Mouse (Mus musculus) midbrain, embryonic 13.5 days (tissue): Measurements from ENCODE around the gene Ptprs. TPM values are rescaled to one million over a fixed set of nuclear protein-coding genes. Genes with fewer than 3 reads are reported as not detected.

Experiments
- ATAC-seq: fragments of 200-750 bp; cut with Nextera tagmentation; 2 replicates; pipeline ENCODE4 v1.8.0; 2017; ENCODE audit warnings: mild to moderate bottlenecking, moderate TSS enrichment, moderate library complexity
- H3K27ac ChIP-seq: fragments of 300-500 bp; sonication (generic); 2 replicates; pipeline ENCODE4 v1.5.1; 2015; ENCODE audit warnings: inconsistent platforms, mild to moderate bottlenecking, moderate library complexity
- H3K27me3 ChIP-seq: fragments of 300-500 bp; sonication (generic); 2 replicates; pipeline ENCODE4 v1.6.1; 2015; ENCODE audit warnings: mild to moderate bottlenecking, inconsistent platforms
- H3K36me3 ChIP-seq: fragments of 300-500 bp; sonication (generic); 2 replicates; pipeline ENCODE4 v1.6.1; 2015; ENCODE audit warnings: mild to moderate bottlenecking, inconsistent platforms
- H3K4me1 ChIP-seq: fragments of 300-500 bp; sonication (generic); replicated peaks from 2 replicates; pipeline ENCODE4 v1.6.1; 2015; ENCODE audit warnings: inconsistent platforms
- H3K4me2 ChIP-seq: fragments of 300-500 bp; sonication (generic); replicated peaks from 2 replicates; pipeline ENCODE4 v1.6.1; 2015; ENCODE audit warnings: moderate library complexity, mild to moderate bottlenecking, inconsistent platforms
- H3K4me3 ChIP-seq: fragments of 300-500 bp; sonication (generic); replicated peaks from 2 replicates; pipeline ENCODE4 v1.5.1; 2015; ENCODE audit warnings: mild to moderate bottlenecking, inconsistent platforms
- H3K9ac ChIP-seq: fragments of 300-500 bp; sonication (generic); replicated peaks from 2 replicates; pipeline ENCODE4 v1.6.1; 2015; ENCODE audit warnings: mild to moderate bottlenecking, inconsistent platforms
- H3K9me3 ChIP-seq: fragments of 300-500 bp; sonication (generic); 2 replicates; pipeline ENCODE4 v1.6.1; 2016; ENCODE audit warnings: mild to moderate bottlenecking, inconsistent platforms
- WGBS: fragments of 180-500 bp; shearing (Covaris S2); methylation state at CpG from one replicate; pipeline ENCODE4 v1.1.7; 2015; 5-methylcytosine and 5-hydroxymethylcytosine counted together
- polyA plus RNA-seq: library from polyadenylated mRNA; unstranded; fragments of >200 nt; fragmentation: Nextera tagmentation; extraction: Ambion mirVana; gene quantifications from 2 replicates; pipeline ENCODE4 v1.2.1, GENCODE M21; 2015

Gene Ptprs
- polyA plus RNA-seq, 1 experiment from 2014 or later, result 317 TPM

DNA sequence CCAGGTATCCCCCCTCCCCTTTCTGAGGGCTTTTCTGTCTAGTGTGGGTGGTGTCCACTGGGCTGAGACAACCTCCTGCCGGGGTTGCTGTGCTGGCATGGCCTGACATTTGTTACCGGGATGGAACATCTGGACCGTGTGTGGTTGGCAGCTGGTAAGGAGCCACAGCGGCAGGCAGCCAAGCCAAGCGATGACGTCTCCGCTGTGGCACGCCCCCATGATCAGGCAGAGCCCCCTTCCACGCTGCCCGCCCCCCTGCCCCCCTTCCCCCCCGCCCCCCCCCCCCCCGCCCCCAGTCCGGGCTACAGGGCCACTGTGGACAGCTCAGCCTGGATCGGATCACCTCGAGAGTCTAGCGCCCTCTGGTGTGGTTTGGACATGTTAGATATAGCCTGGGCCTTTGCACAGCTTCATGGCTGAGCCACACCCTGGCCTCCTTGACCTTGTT, 11.2 kb upstream of the Ptprs start:
- Histone ChIP-seq H3K4me3 (no peak overlapping the region), H3K36me3 (no peaks in the 10 kb centered on the region), H3K9me3 (no peaks in the 10 kb centered on the region), H3K27me3 (no peaks in the 10 kb centered on the region), H3K9ac (peak overlapping the region; percentile 36; the same call in 1 of the 2 replicates), H3K4me2 (peak overlapping the region; percentile 1), H3K27ac (peak overlapping the region; percentile 76), H3K4me1 (peaks cover 25% of the 10 kb centered on the region)
- WGBS, result 2% methylated on average over 9 of the region's 16 CpGs
- ATAC-seq, result peak; percentile 89

GRCm38 (mm10) chr17:56485926-56486325, 9.6 kb upstream of the Ptprs start:
- H3K27ac ChIP-seq, result no peak overlapping the region
- H3K36me3 ChIP-seq, result no peaks in the 10 kb centered on the region
- ATAC-seq, result no peak
- H3K9ac ChIP-seq, result no peak overlapping the region
- peaks cover 25% of the 10 kb centered on the region for H3K4me1 ChIP-seq
- no peak overlapping the region for H3K4me2 ChIP-seq
- no peaks in the 10 kb centered on the region for H3K27me3 ChIP-seq
- 96% methylated on average over 9 of the region's 9 CpGs for WGBS
- H3K9me3 ChIP-seq, result no peaks in the 10 kb centered on the region
- no peak overlapping the region for H3K4me3 ChIP-seq

GRCm38 (mm10) chr17:56485118-56485517, 8.8 kb upstream of the Ptprs start:
- Histone ChIP-seq H3K4me1 (peaks cover 25% of the 10 kb centered on the region), H3K9me3 (no peaks in the 10 kb centered on the region), H3K9ac (0 out of 2 replicates have a peak overlapping the region, but pooled peaks have one; percentile 1), H3K4me2 (no peak overlapping the region), H3K4me3 (no peak overlapping the region), H3K36me3 (no peaks in the 10 kb centered on the region), H3K27me3 (no peaks in the 10 kb centered on the region), H3K27ac (peak overlapping the region; percentile 33; the same call in 1 of the 2 replicates)
- 64% methylated on average over 9 of the region's 9 CpGs for WGBS
- ATAC-seq, result no peak

- Histone ChIP-seq H3K9me3 (no peaks in the 10 kb centered on the region), H3K36me3 (no peaks in the 10 kb centered on the region), H3K4me2 (no peak overlapping the region), H3K9ac (no peak overlapping the region), H3K27ac (no peak overlapping the region), H3K4me3 (no peak overlapping the region), H3K27me3 (peaks cover 9% of the 10 kb centered on the region), H3K4me1 (peaks cover 9% of the 10 kb centered on the region)
- WGBS, result 88% methylated on average over 1 of the region's 1 CpGs
- ATAC-seq, result no peak
These were observed 6.4 kb upstream of the Ptprs start for GRCm38 (mm10) chr17:56482671-56483070.

- no peak overlapping the region for H3K4me2 ChIP-seq
- no peaks in the 10 kb centered on the region for H3K36me3 ChIP-seq
- no peak overlapping the region for H3K27ac ChIP-seq
- H3K9me3 ChIP-seq, result no peaks in the 10 kb centered on the region
- H3K9ac ChIP-seq, result no peak overlapping the region
- ATAC-seq, result no peak
- peaks cover 12% of the 10 kb centered on the region for H3K27me3 ChIP-seq
- no peak overlapping the region for H3K4me3 ChIP-seq
- 11% methylated on average over 6 of the region's 6 CpGs for WGBS
- H3K4me1 ChIP-seq, result peaks cover 6% of the 10 kb centered on the region; the same call in 1 of the 2 replicates
These were observed 3.1 kb upstream of the Ptprs start for GRCm38 (mm10) chr17:56479358-56479757.

GRCm38 (mm10) chr17:56478191-56478611, 1.9 kb upstream of the Ptprs start:
- WGBS, result 67% methylated on average over 11 of the region's 11 CpGs
- Histone ChIP-seq H3K4me3 (no peak overlapping the region), H3K9ac (no peak overlapping the region), H3K4me2 (no peak overlapping the region), H3K36me3 (no peaks in the 10 kb centered on the region), H3K4me1 (peaks cover 17% of the 10 kb centered on the region), H3K9me3 (no peaks in the 10 kb centered on the region), H3K27ac (no peak overlapping the region), H3K27me3 (peaks cover 12% of the 10 kb centered on the region)
- ATAC-seq, result no peak

DNA sequence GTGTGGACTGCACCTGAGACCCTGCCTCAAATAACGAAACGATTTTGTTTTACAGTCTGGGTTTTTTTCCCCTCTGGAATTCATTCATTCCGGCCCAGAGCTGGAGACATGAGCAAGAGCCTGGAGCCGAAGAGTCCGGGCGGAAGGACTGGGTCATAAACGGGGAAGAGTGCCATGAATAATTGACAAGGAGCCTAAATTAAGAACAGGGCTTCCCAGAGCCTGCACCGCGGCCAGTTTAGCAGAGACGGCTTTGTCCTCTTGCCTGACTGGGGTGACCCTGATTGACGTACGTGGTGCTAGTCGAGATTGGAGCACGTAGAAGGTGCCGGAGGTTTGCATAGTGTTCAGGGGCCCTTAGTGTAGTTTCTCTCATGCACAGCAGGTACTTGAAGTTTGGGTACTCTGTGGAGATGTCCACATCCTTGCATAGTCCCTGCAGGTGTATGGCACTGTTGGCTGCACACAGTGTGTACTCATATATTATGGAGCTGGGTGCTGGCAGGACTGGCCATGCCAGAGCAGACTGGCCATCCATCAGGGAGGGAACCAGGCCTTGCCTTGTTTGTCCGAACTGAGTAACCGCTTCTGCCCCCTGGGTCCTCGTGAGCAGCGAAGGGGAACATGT, 1.0 kb upstream of the Ptprs start:
- WGBS, result 83% methylated on average over 19 of the region's 19 CpGs
- Histone ChIP-seq H3K36me3 (no peaks in the 10 kb centered on the region), H3K4me1 (peaks cover 26% of the 10 kb centered on the region), H3K4me2 (no peak overlapping the region), H3K9me3 (no peaks in the 10 kb centered on the region), H3K9ac (no peak overlapping the region), H3K27ac (no peak overlapping the region), H3K27me3 (peaks cover 12% of the 10 kb centered on the region), H3K4me3 (no peak overlapping the region)
- no peak for ATAC-seq

DNA sequence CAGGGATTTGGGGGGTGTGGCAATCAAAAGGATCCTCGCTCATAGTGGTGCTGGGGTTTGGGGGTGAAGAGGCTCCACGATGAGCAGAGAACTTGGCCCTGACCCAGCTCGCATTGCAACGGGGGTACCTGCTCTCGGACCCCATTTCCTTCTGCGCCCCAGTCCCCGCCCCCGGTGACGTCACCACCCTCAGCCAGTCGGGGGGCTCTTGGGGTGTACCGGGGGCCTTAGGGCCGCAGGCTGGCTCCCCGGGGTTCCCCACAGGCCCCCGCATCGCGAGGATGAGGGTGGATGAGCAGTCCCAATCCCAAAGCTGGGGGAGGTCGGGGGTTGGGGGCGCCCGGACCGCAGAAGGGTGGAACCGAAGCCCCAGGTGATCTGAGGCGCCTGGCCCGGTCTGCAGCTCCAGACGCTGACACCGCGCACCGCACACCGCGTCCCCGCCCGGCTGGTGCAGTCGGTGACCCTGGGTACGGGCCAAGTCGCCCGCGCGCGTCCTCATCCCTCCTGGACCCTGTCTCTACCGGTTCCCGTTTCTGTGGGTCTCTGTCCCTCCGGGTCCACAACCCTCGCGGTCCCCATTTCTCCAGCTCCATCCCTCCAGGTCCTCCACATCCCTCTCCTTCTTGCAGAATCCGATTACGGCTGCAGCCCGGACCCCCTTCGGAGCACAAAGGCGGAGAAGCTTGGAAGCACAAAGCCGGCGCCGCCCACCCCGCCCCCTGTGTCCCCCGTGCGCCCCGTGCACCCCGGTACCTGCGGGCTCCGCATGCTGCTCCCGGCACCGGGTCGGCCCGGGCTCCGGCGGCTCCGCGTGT, 490 bp downstream of the Ptprs start:
- Histone ChIP-seq H3K9me3 (no peaks in the 10 kb centered on the region), H3K27me3 (peaks cover 12% of the 10 kb centered on the region), H3K4me1 (peaks cover 41% of the 10 kb centered on the region), H3K4me2 (peak overlapping the region; percentile 98), H3K9ac (peak overlapping the region; percentile 95), H3K27ac (peak overlapping the region; percentile 95), H3K4me3 (peak overlapping the region; percentile 92), H3K36me3 (no peaks in the 10 kb centered on the region)
- ATAC-seq, result peak; percentile 59
- WGBS, result under 1% methylated on average over 64 of the region's 66 CpGs

- Histone ChIP-seq H3K27ac (peak overlapping the region; percentile 95), H3K9me3 (no peaks in the 10 kb centered on the region), H3K4me3 (peak overlapping the region; percentile 92), H3K36me3 (no peaks in the 10 kb centered on the region), H3K4me1 (peaks cover 49% of the 10 kb centered on the region), H3K27me3 (peaks cover 12% of the 10 kb centered on the region), H3K4me2 (peak overlapping the region; percentile 98), H3K9ac (peak overlapping the region; percentile 95)
- WGBS, result 1% methylated on average over 24 of the region's 24 CpGs
- ATAC-seq, result peak; percentile 52
These were observed 1.3 kb downstream of the Ptprs start for GRCm38 (mm10) chr17:56474831-56475581.

GRCm38 (mm10) chr17:56474311-56474830, 1.9 kb downstream of the Ptprs start:
- peak; percentile 0; the same call in 1 of the 2 replicates for ATAC-seq
- peaks cover 56% of the 10 kb centered on the region for H3K4me1 ChIP-seq

GRCm38 (mm10) chr17:56473611-56473905, 2.7 kb downstream of the Ptprs start:
- ATAC-seq, result no peak
- H3K27ac ChIP-seq, result peak overlapping the region; percentile 95
- no peaks in the 10 kb centered on the region for H3K9me3 ChIP-seq
- peaks cover 64% of the 10 kb centered on the region for H3K4me1 ChIP-seq
- H3K4me3 ChIP-seq, result peak overlapping the region; percentile 92
- H3K27me3 ChIP-seq, result peaks cover 12% of the 10 kb centered on the region
- 3% methylated on average over 11 of the region's 11 CpGs for WGBS
- H3K9ac ChIP-seq, result peak overlapping the region; percentile 95
- H3K4me2 ChIP-seq, result peak overlapping the region; percentile 98
- H3K36me3 ChIP-seq, result peaks cover 9% of the 10 kb centered on the region

More at GRCm38 (mm10) chr17:56474311-56474830, 1.9 kb downstream of the Ptprs start:
- Histone ChIP-seq H3K27me3 (peaks cover 12% of the 10 kb centered on the region), H3K9me3 (no peaks in the 10 kb centered on the region), H3K4me2 (peak overlapping the region; percentile 98), H3K4me3 (peak overlapping the region; percentile 92), H3K36me3 (0 out of 2 replicates have a peak, but pooled peaks cover 3% of the 10 kb centered on the region), H3K27ac (peak overlapping the region; percentile 95), H3K9ac (peak overlapping the region; percentile 95)
- 4% methylated on average over 31 of the region's 32 CpGs for whole genome bisulfite sequencing
